Mouse (Mus musculus): ENCODE results near the gene Rab3a. TPM values are rescaled to one million over a fixed set of nuclear protein-coding genes. Genes with fewer than 3 reads are reported as not detected.

Rab3a gene
- polyA plus RNA-seq, 1 experiment from 2014 or later = 395 TPM

DNA sequence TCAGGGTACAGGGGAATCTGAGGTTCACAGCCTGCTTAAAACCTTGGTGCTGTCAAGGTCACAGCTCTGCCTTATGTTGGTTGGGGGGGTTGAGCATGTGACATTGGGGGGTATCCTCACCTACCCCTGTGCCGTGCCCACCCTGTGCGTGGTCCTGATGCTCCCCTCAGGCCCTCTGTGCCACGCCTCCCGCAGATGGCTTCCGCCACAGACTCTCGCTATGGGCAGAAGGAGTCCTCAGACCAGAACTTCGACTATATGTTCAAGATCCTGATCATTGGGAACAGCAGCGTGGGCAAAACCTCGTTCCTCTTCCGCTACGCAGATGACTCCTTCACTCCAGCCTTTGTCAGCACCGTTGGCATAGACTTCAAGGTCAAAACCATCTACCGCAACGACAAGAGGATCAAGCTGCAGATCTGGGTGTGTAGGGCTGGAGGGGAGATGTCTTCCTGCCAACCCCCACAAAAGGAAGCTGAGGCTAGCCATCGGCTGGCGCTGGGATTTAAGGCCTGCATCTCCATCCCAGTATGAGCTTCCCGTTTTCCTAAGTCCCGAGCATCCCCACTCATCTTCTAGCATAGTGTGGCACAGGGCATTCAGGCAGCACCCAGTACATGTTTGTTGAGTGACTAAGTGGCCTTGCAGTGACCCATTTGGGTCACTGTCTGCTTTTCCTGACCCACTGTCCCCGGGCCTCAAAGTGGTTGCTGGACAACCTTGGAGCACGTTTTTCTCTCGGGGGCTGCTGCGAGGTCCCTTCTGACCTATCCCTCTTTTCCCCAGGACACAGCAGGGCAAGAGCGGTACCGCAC, 1.4 kb downstream of the Rab3a start:
- H3K9me3 ChIP-seq (ENCODE audit: control insufficient read depth, low read length) = no peaks in the 10 kb centered on the region
- ATAC-seq = no peak
- H3K36me3 ChIP-seq (ENCODE audit: control insufficient read depth, insufficient read depth) = peaks cover 7% of the 10 kb centered on the region; the same call in 1 of the 2 replicates
- H3K4me1 ChIP-seq (replicated peaks; ENCODE audit: control insufficient read depth, insufficient read depth, low read length) = peaks cover 48% of the 10 kb centered on the region
- no peaks in the 10 kb centered on the region for H3K27me3 ChIP-seq (replicated peaks; ENCODE audit: control insufficient read depth, insufficient read depth, low read length)
- 85% methylated on average over 24 of the region's 24 CpGs for WGBS
- H3K4me3 ChIP-seq (replicated peaks; ENCODE audit: low read length) = peak overlapping the region; percentile 56
- H3K4me2 ChIP-seq (ENCODE audit: low read length) = peak overlapping the region; percentile 76
- no peak overlapping the region for H3K27ac ChIP-seq (ENCODE audit: low read length)
- peak overlapping the region; percentile 77 for H3K9ac ChIP-seq (replicated peaks; ENCODE audit: low read depth, low read length)

DNA sequence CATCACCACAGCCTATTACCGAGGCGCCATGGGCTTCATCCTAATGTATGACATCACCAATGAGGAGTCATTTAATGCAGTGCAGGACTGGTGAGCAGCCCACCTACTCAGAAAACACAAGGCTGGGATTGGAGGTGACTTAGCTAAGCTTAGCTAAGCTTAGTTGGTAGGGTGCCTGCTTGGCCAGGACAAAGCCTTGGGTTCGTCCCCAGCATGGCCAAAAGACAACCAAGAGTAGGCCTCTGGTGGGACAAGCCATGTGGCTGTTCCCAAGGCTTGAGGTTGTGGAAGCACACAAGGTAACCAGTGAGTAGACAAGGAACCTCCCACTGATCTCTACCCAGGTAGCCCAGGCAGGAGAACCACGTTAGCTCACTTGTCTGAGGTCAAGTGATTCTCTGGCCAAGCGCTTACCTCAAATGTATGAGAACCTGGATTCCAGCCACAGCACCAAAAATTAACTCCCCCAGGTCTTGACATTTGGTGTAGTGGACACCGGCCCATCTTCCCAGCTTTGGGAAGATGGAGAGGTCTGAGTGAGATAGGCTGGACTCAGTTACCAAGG, 2.1 kb downstream of the Rab3a start:
- H3K27me3 ChIP-seq (replicated peaks; ENCODE audit: control insufficient read depth, insufficient read depth, low read length) = no peaks in the 10 kb centered on the region
- H3K36me3 ChIP-seq (ENCODE audit: control insufficient read depth, insufficient read depth) = peaks cover 7% of the 10 kb centered on the region; the same call in 1 of the 2 replicates
- no peak overlapping the region for H3K4me2 ChIP-seq (ENCODE audit: low read length)
- H3K4me3 ChIP-seq (replicated peaks; ENCODE audit: low read length) = no peak overlapping the region
- H3K9me3 ChIP-seq (ENCODE audit: control insufficient read depth, low read length) = no peaks in the 10 kb centered on the region
- H3K4me1 ChIP-seq (replicated peaks; ENCODE audit: control insufficient read depth, insufficient read depth, low read length) = peaks cover 52% of the 10 kb centered on the region
- WGBS = 90% methylated on average over 6 of the region's 6 CpGs
- H3K27ac ChIP-seq (ENCODE audit: low read length) = no peak overlapping the region
- no peak for ATAC-seq
- H3K9ac ChIP-seq (replicated peaks; ENCODE audit: low read depth, low read length) = no peak overlapping the region

DNA sequence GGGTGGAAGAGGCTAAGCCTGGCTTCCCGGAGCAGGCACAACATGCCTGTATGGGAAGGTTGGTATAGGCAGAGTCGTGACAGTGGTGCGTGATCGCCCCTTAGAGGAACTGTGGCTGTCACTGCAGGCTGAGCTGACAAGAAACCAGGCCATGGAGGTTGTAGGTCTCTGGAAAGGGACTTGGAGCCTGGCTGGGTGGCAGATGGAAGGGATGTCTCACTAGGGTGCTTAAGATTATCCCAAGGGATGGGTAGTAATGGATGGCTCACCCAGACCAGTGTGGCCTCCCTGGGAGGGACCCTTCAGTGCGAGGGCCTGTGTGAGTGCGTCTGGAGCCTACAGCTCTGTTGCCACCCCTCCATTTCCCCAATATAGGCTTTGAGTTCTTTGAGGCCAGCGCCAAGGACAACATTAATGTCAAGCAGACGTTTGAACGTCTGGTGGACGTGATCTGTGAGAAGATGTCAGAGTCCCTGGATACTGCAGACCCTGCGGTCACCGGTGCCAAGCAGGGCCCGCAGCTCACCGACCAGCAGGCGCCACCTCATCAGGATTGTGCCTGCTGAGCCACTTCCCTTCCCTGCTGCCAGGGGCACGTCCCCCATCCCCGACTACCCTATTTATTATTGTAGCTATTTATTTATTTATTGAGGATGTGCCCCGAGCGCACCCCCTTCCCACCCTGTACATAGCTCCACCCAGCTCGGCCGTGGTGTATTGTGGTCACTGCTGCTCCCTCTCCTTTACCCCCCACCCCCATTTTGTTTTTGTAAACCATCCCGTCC, 3.2 kb downstream of the Rab3a start:
- 54% methylated on average over 22 of the region's 22 CpGs for WGBS
- Histone ChIP-seq H3K27me3 (replicated peaks; ENCODE audit: control insufficient read depth, insufficient read depth, low read length) (no peaks in the 10 kb centered on the region), H3K9me3 (ENCODE audit: control insufficient read depth, low read length) (no peaks in the 10 kb centered on the region), H3K27ac (ENCODE audit: low read length) (peak overlapping the region; percentile 69), H3K9ac (replicated peaks; ENCODE audit: low read depth, low read length) (0 out of 2 replicates have a peak overlapping the region, but pooled peaks have one; percentile 19), H3K36me3 (ENCODE audit: control insufficient read depth, insufficient read depth) (peaks cover 7% of the 10 kb centered on the region; the same call in 1 of the 2 replicates), H3K4me2 (ENCODE audit: low read length) (no peak overlapping the region), H3K4me3 (replicated peaks; ENCODE audit: low read length) (no peak overlapping the region), H3K4me1 (replicated peaks; ENCODE audit: control insufficient read depth, insufficient read depth, low read length) (peaks cover 52% of the 10 kb centered on the region)
- no peak for ATAC-seq

DNA sequence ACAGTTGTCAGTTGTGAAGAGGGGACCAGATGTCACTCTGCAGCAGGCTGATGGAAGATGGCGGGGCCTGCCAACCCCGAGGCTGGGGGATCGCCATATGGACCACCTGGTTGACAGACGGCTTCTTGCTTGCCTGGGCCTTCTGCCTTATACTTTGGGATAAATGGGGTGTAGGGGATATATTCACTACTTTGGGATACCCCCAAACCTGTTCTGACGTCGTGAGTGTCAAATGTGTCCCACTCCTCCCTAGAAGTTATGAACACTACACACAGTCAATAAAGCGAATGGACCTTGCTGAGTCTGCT, 3.8 kb downstream of the Rab3a start:
- Histone ChIP-seq H3K4me2 (ENCODE audit: low read length) (no peak overlapping the region), H3K36me3 (ENCODE audit: control insufficient read depth, insufficient read depth) (peaks cover 7% of the 10 kb centered on the region; the same call in 1 of the 2 replicates), H3K4me1 (replicated peaks; ENCODE audit: control insufficient read depth, insufficient read depth, low read length) (peaks cover 50% of the 10 kb centered on the region), H3K27ac (ENCODE audit: low read length) (peak overlapping the region; percentile 78), H3K4me3 (replicated peaks; ENCODE audit: low read length) (no peak overlapping the region), H3K9ac (replicated peaks; ENCODE audit: low read depth, low read length) (no peak overlapping the region), H3K27me3 (replicated peaks; ENCODE audit: control insufficient read depth, insufficient read depth, low read length) (no peaks in the 10 kb centered on the region), H3K9me3 (ENCODE audit: control insufficient read depth, low read length) (no peaks in the 10 kb centered on the region)
- no peak for ATAC-seq
- 61% methylated on average over 7 of the region's 7 CpGs for WGBS

DNA sequence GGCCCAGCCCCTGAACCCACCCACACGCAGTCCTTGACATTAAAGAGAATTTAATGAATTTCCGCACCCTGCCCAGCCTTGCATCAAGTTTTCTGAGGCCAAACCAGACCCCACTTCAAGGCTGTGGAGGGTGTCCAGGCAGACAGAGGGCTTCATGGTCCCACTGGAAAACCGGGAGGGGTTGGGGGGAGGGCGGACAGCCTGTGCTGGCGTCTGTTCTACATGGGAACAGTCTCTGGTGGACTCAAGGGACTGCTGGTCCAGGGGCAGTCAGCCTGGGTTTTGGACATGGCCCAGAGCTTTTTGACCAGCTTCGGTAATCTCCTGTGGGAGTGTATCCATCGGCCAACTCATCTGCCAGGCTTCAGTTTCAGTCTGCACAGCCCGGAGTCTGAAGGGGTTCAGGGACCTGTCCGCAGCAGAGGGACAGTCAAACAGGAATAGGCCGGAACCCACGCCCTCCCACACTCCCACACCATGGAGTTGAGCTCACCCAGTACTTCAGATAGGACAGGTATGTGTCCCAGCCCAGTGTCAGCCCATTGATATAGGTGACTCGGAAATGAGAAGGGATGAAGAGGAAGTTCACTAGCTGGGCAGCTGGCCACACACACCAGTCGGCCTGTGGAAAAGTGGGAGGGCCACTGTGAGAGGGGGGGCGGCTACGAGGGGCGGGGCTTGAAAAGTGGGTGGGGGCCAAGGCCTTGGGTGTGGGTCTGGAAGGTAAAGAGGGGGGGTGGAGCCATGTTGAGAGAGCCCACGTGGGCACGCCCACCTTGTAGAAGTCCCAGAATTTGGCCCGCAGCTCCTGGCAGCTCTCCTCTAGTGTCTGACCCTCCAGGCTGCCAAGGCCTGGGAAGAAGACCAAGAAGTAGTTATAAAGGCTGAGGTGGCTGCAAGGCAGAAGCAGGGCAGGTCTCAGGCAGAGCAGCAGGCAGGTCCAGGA, 4.4 kb downstream of the Rab3a start:
- H3K36me3 ChIP-seq (ENCODE audit: control insufficient read depth, insufficient read depth) = peaks cover 7% of the 10 kb centered on the region; the same call in 1 of the 2 replicates
- WGBS = 58% methylated on average over 19 of the region's 19 CpGs
- peaks cover 50% of the 10 kb centered on the region for H3K4me1 ChIP-seq (replicated peaks; ENCODE audit: control insufficient read depth, insufficient read depth, low read length)
- no peak overlapping the region for H3K9ac ChIP-seq (replicated peaks; ENCODE audit: low read depth, low read length)
- no peaks in the 10 kb centered on the region for H3K9me3 ChIP-seq (ENCODE audit: control insufficient read depth, low read length)
- H3K4me2 ChIP-seq (ENCODE audit: low read length) = no peak overlapping the region
- ATAC-seq = no peak
- peak overlapping the region; percentile 78 for H3K27ac ChIP-seq (ENCODE audit: low read length)
- H3K4me3 ChIP-seq (replicated peaks; ENCODE audit: low read length) = no peak overlapping the region
- H3K27me3 ChIP-seq (replicated peaks; ENCODE audit: control insufficient read depth, insufficient read depth, low read length) = no peaks in the 10 kb centered on the region

DNA sequence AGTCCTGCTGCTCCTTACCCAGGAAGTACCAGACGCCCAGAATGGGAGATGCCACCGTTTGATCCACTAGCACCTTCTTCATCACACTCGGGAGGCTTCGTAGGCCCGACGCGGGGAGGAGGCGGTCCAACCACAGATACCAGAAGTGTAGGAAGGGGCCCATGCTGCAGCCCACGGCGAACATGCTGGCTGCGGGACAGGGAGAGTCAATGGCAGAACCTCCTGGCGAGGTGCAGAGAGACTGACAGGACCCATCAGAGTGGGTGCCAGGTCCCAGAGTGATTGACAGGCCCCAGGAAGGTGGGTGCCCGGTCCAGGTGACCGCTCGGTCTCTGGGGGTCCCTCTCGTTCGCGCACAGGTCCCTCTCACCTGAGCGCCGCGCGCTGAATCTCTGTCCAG, 5.9 kb downstream of the Rab3a start:
- Histone ChIP-seq H3K9me3 (ENCODE audit: control insufficient read depth, low read length) (no peaks in the 10 kb centered on the region), H3K4me2 (ENCODE audit: low read length) (peak overlapping the region; percentile 88), H3K36me3 (ENCODE audit: control insufficient read depth, insufficient read depth) (peaks cover 7% of the 10 kb centered on the region; the same call in 1 of the 2 replicates), H3K27ac (ENCODE audit: low read length) (peak overlapping the region; percentile 73), H3K4me3 (replicated peaks; ENCODE audit: low read length) (peak overlapping the region; percentile 67), H3K9ac (replicated peaks; ENCODE audit: low read depth, low read length) (peak overlapping the region; percentile 77), H3K27me3 (replicated peaks; ENCODE audit: control insufficient read depth, insufficient read depth, low read length) (no peaks in the 10 kb centered on the region), H3K4me1 (replicated peaks; ENCODE audit: control insufficient read depth, insufficient read depth, low read length) (peaks cover 46% of the 10 kb centered on the region)
- 0% methylated on average over 21 of the region's 22 CpGs for WGBS
- ATAC-seq = peak; percentile 3; the same call in 1 of the 2 replicates

DNA sequence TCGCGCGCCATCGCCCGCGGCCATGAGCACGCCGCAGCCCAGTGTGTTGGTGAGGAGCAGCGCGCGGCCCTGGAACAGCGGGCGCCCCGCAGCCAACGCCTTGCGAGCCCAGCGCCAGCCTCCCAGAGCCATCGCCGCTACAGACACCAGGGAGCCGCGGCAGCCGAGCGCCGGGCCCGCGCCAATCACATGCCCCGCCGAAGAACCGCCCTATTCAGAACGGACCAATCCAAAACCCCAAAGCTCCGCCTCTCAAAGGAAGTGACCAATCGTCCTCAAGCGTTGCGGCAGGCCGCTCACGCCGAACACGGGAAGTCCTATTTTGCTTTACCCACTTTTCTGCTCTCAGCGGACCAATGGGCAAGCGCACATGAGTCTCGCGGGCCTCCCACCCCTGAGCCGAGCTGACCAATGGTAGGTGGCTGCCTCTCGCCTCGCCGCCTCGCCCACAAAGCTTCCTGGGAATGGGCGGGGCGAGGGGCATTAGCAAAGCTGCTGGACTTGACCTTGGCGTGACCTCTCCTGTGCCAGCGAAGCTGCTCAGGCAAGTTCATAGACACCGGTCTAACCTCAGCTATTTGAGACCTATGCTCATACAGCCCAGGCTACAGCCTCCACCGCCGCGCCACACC, 6.4 kb downstream of the Rab3a start, which contains the start of gene Mpv17l2:
TSS of gene Mpv17l2 (minus strand) at position 172 of the 632 bp plus-strand sequence.
- Histone ChIP-seq H3K4me2 (ENCODE audit: low read length) (peak within 1 kb of the TSS; percentile 88), H3K9me3 (ENCODE audit: control insufficient read depth, low read length) (no peaks in the 10 kb centered on the region), H3K9ac (replicated peaks; ENCODE audit: low read depth, low read length) (peak within 1 kb of the TSS; percentile 77), H3K27ac (ENCODE audit: low read length) (peak within 1 kb of the TSS; percentile 81), H3K27me3 (replicated peaks; ENCODE audit: control insufficient read depth, insufficient read depth, low read length) (no peaks in the 10 kb centered on the region), H3K4me1 (replicated peaks; ENCODE audit: control insufficient read depth, insufficient read depth, low read length) (peaks cover 44% of the 10 kb centered on the region), H3K4me3 (replicated peaks; ENCODE audit: low read length) (peak within 1 kb of the TSS; percentile 67), H3K36me3 (ENCODE audit: control insufficient read depth, insufficient read depth) (peaks cover 7% of the 10 kb centered on the region; the same call in 1 of the 2 replicates)
- under 1% methylated on average over 55 of the region's 55 CpGs for WGBS
- peak; percentile 95 for ATAC-seq

DNA sequence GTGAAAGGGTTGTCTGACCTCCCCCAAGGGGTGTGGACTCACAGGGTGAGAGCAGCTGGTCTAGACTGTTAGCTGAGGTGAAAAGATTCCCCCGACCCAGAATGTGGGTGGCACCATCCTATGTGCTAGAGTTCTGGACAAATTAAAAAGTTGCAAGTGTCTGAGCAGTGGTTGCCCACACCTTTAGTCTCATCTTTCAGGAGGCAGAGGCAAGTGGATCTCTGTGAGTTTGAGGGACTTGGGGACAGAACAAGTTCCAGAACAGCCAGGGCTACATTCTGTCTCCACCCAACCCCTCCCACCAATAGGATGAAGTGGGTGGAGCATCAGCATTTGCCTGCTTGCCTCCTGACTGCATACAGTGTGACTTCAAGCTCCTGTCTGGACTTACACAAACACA, 7.6 kb downstream of the Rab3a start:
- Histone ChIP-seq H3K36me3 (ENCODE audit: control insufficient read depth, insufficient read depth) (0 out of 2 replicates have a peak, but pooled peaks cover 2% of the 10 kb centered on the region), H3K27ac (ENCODE audit: low read length) (no peak overlapping the region), H3K4me2 (ENCODE audit: low read length) (no peak overlapping the region), H3K27me3 (replicated peaks; ENCODE audit: control insufficient read depth, insufficient read depth, low read length) (no peaks in the 10 kb centered on the region), H3K9ac (replicated peaks; ENCODE audit: low read depth, low read length) (no peak overlapping the region), H3K9me3 (ENCODE audit: control insufficient read depth, low read length) (no peaks in the 10 kb centered on the region), H3K4me3 (replicated peaks; ENCODE audit: low read length) (no peak overlapping the region), H3K4me1 (replicated peaks; ENCODE audit: control insufficient read depth, insufficient read depth, low read length) (peaks cover 50% of the 10 kb centered on the region)
- no peak for ATAC-seq
- 97% methylated on average over 1 of the region's 1 CpGs for WGBS
